Mouse (Mus musculus): Measurements from ENCODE around the gene Dbnl. TPM values are rescaled to one million over a fixed set of nuclear protein-coding genes. Genes with fewer than 3 reads are reported as not detected.

Gene Dbnl
- 156 TPM for polyA plus RNA-seq (2017; shearing (Covaris generic))

GRCm38 (mm10) chr11:5788056-5789014, at the start of gene Dbnl:
Gene Dbnl, plus strand, starts transcription at chr11:5788488.

DNA sequence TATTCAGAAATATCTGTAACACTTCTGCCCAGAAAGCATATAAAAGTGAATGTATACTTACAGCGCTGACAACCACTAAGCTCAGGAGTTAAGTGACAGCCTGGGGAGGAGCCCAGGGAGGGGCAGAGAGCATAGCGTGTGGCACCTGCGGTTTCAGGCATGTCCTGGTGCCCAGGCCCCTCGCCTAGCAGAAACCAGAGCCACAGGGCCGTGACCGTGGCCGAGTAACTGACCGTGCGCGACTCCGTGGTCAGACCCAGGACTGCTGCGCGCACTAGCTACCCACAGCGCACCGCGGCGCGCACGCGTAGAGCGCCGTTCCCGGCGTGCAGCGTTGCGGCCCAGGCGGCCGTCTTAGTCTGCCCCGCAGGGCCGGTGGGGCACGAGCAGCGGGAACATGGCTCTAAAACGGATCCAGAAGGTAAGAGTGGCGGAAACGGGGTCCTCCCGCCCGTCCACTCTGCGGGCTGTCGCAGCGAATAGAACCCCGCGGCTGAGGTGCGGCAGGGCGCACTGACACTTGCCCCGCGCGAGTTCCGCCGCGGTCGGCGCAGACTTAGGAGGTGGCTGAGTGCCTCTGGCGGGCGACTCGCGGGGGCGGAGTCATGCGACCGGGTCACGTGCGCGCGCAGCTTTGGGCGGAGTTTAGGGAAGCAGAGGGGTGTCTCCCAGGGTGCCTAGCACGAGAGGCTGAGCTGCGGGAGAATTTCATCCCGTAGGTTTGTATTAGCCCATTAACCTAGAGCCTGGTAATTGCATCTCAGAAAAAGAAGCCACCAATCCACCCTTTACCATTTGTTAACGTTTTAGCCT, 26.3 kb upstream of the Dbnl start, which contains the start of gene Urgcp:
Gene Urgcp (minus strand): TSS at position 557 of the 813 bp plus-strand sequence.

GRCm38 (mm10) chr11:5803551-5803981, 15.3 kb downstream of the Dbnl start, which contains the start of gene Pgam2:
Gene Pgam2, minus strand, starts transcription at chr11:5803733.

DNA sequence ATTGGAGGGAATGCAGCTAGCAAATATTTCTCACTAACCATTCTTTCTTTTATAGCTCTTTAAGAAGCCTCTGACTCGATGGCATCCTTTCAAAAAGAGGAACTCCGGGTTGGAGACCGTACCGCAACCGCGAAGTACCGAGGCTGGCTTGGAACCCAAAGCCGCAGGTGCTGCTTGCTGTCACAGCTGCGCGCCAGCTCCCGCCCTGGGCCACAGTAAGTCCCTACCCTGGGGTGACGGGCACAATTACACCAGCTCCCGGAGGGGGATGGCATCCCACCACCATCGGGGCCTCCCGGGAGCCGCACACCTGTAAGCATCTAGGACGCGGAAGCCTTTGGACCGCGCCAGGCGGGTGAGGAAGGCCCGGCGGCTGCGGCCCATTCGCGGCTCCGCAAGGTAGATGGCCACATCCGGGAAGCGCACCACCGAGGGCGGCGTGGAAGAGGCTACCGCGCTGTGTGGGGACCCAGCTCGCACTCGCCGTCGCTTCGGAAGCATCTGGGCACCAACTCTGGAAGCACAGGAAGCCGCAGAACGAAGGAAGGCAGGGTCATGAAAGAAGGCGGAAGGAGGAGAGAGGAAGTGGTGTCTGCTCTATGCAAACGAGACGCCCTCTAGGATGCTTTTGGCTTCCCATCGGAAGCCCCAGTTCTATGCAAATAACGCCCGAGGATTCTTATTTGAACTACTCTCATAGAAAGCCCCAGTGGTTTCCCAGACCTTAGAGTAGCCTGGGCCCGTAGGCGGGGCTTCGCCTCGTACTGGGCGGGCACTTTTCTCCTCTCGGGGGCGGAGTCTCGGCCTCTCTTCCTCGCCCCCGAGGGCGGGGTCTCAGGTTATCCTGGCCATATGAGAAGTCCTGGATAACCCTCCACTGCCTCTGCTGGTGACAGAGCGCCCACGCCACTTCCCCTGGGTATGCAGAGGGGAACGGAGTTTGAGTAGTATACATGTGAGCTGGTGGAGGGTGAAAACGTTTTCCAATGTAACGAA, 49.3 kb downstream of the Dbnl start, which contains the start of gene Polm:
Gene Polm (minus strand): TSS at position 766 of the 996 bp plus-strand sequence.

Other genes starting within 250 kb of the Dbnl start
- 97.4 TPM for gene Ccdc117, start 246.3 kb upstream of the Dbnl start, polyA plus RNA-seq (2017; shearing (Covaris generic))
- gene Ankrd36, start 218.8 kb upstream of the Dbnl start, polyA plus RNA-seq (2017; shearing (Covaris generic)), result not detected
- 99.1 TPM for gene Mrps24, start 72.8 kb upstream of the Dbnl start, polyA plus RNA-seq (2017; shearing (Covaris generic))
- gene Urgcp, start 26.1 kb upstream of the Dbnl start, polyA plus RNA-seq (2017; shearing (Covaris generic)), result 21.6 TPM
- gene Pgam2, start 15.2 kb downstream of the Dbnl start, polyA plus RNA-seq (2017; shearing (Covaris generic)), result 1.1 TPM
- 14.0 TPM for gene Polm, start 49.5 kb downstream of the Dbnl start, polyA plus RNA-seq (2017; shearing (Covaris generic))
- 0.12 TPM for gene Aebp1, start 73.5 kb downstream of the Dbnl start, polyA plus RNA-seq (2017; shearing (Covaris generic))
- gene Pold2, start 89.8 kb downstream of the Dbnl start, polyA plus RNA-seq (2017; shearing (Covaris generic)), result 54.8 TPM
- gene Myl7, start 110.3 kb downstream of the Dbnl start, polyA plus RNA-seq (2017; shearing (Covaris generic)), result not detected
- not detected for gene Gck, start 161.6 kb downstream of the Dbnl start, polyA plus RNA-seq (2017; shearing (Covaris generic))
- 30.5 TPM for gene Ykt6, start 167.2 kb downstream of the Dbnl start, polyA plus RNA-seq (2017; shearing (Covaris generic))

Data from effector memory CD4-positive, alpha-beta T cell, adult 5 months (primary cell).